Mouse (Mus musculus) neural tube, embryonic 13.5 days (tissue): Measurements from ENCODE around the gene Cflar. TPM values are rescaled to one million over a fixed set of nuclear protein-coding genes. Genes with fewer than 3 reads are reported as not detected.
"Not testable (repeated sequence)": the region's sequence is repeated elsewhere in the genome, so short reads cannot be mapped to it uniquely, and the experiment has no call there.

ENCODE experiments used
- ATAC-seq: fragments of 200-750 bp; cut with Nextera tagmentation; 2 replicates; pipeline ENCODE4 v1.8.0; 2017; ENCODE audit warnings: low read depth, mild to moderate bottlenecking, moderate TSS enrichment, moderate library complexity
- H3K27ac ChIP-seq: fragments of 300-500 bp; sonication (generic); replicated peaks from 2 replicates; pipeline ENCODE4 v1.5.1; 2015; ENCODE audit warnings: moderate library complexity, mild to moderate bottlenecking, inconsistent platforms
- H3K27me3 ChIP-seq: fragments of 300-500 bp; sonication (generic); 2 replicates; pipeline ENCODE4 v1.6.1; 2015; ENCODE audit warnings: mild to moderate bottlenecking, inconsistent platforms
- H3K36me3 ChIP-seq: fragments of 300-500 bp; sonication (generic); 2 replicates; pipeline ENCODE4 v1.6.1; 2015; ENCODE audit warnings: mild to moderate bottlenecking, inconsistent platforms
- H3K4me1 ChIP-seq: fragments of 300-500 bp; sonication (generic); replicated peaks from 2 replicates; pipeline ENCODE4 v1.6.1; 2015; ENCODE audit warnings: inconsistent platforms
- H3K4me2 ChIP-seq: fragments of 300-500 bp; sonication (generic); 2 replicates; pipeline ENCODE4 v1.6.1; 2015; ENCODE audit warnings: inconsistent platforms, mild to moderate bottlenecking, moderate library complexity
- H3K4me3 ChIP-seq: fragments of 300-500 bp; sonication (generic); 2 replicates; pipeline ENCODE4 v1.5.1; 2015; ENCODE audit warnings: mild to moderate bottlenecking, inconsistent platforms
- H3K9ac ChIP-seq: fragments of 300-500 bp; sonication (generic); 2 replicates; pipeline ENCODE4 v1.6.1; 2015; ENCODE audit warnings: moderate library complexity, mild to moderate bottlenecking, inconsistent platforms
- H3K9me3 ChIP-seq: fragments of 300-500 bp; sonication (generic); 2 replicates; pipeline ENCODE4 v1.6.1; 2016; ENCODE audit warnings: inconsistent platforms
- WGBS: fragments of 180-500 bp; shearing (Covaris S2); methylation state at CpG from one replicate; pipeline ENCODE4 v1.1.7; 2015; 5-methylcytosine and 5-hydroxymethylcytosine counted together
- polyA plus RNA-seq: library from polyadenylated mRNA; unstranded; fragments of >200 nt; fragmentation: Nextera tagmentation; extraction: Ambion mirVana; gene quantifications from 2 replicates; pipeline ENCODE4 v1.2.1, GENCODE M21; 2015

The Cflar gene
- 15.4 and 17.8 TPM in 2 replicates for polyA plus RNA-seq

- ATAC-seq = peak; percentile 79
- under 1% methylated on average over 45 of the region's 45 CpGs for WGBS
Observed at GRCm38 (mm10) chr1:58711365-58712016, at the start of gene Cflar. Cflar (plus strand) TSS chr1:58711508.

GRCm38 (mm10) chr1:58662671-58663070, 48.6 kb upstream of the Cflar start:
- H3K9me3 ChIP-seq, H3K9ac ChIP-seq, H3K27ac ChIP-seq, H3K4me1 ChIP-seq, H3K4me3 ChIP-seq, ATAC-seq, H3K27me3 ChIP-seq, H3K4me2 ChIP-seq, H3K36me3 ChIP-seq: not testable (repeated sequence)
- 87% methylated on average over 5 of the region's 5 CpGs for WGBS

More at GRCm38 (mm10) chr1:58711365-58712016, at the start of gene Cflar:
- Histone ChIP-seq H3K4me1 (peaks cover 20% of the 10 kb centered on the region), H3K27me3 (no peaks in the 10 kb centered on the region), H3K4me2 (peak within 1 kb of the TSS; percentile 71), H3K27ac (peak within 1 kb of the TSS; percentile 93), H3K36me3 (no peaks in the 10 kb centered on the region), H3K9ac (peak within 1 kb of the TSS; percentile 84), H3K9me3 (no peaks in the 10 kb centered on the region), H3K4me3 (peak within 1 kb of the TSS; percentile 65)

- not testable (repeated sequence) for H3K9me3 ChIP-seq, H3K4me2 ChIP-seq, H3K27me3 ChIP-seq, H3K4me1 ChIP-seq, H3K4me3 ChIP-seq, H3K36me3 ChIP-seq, H3K27ac ChIP-seq, ATAC-seq, H3K9ac ChIP-seq
- 84% methylated on average over 3 of the region's 3 CpGs for WGBS
Observed at GRCm38 (mm10) chr1:58663365-58663764, 47.9 kb upstream of the Cflar start.

- Histone ChIP-seq H3K36me3 (no peaks in the 10 kb centered on the region), H3K4me2 (no peak overlapping the region), H3K27me3 (no peaks in the 10 kb centered on the region), H3K9me3 (no peaks in the 10 kb centered on the region), H3K4me1 (no peaks in the 10 kb centered on the region), H3K9ac (no peak overlapping the region), H3K27ac (no peak overlapping the region), H3K4me3 (no peak overlapping the region)
- WGBS = 82% methylated on average over 5 of the region's 5 CpGs
- ATAC-seq = no peak
Observed at GRCm38 (mm10) chr1:58668191-58668590, 43.1 kb upstream of the Cflar start.

- not testable (repeated sequence) for ATAC-seq, H3K9me3 ChIP-seq, H3K27me3 ChIP-seq, H3K9ac ChIP-seq, H3K36me3 ChIP-seq, H3K27ac ChIP-seq, H3K4me3 ChIP-seq, H3K4me2 ChIP-seq, H3K4me1 ChIP-seq
- WGBS = 86% methylated on average over 3 of the region's 3 CpGs
Observed at GRCm38 (mm10) chr1:58669635-58670034, 41.7 kb upstream of the Cflar start.

GRCm38 (mm10) chr1:58672116-58672515, 39.2 kb upstream of the Cflar start:
- H3K9me3 ChIP-seq = no peaks in the 10 kb centered on the region
- 91% methylated on average over 2 of the region's 2 CpGs for WGBS
- no peaks in the 10 kb centered on the region for H3K36me3 ChIP-seq
- no peak overlapping the region for H3K9ac ChIP-seq
- no peak overlapping the region for H3K27ac ChIP-seq
- no peak overlapping the region for H3K4me2 ChIP-seq
- no peak overlapping the region for H3K4me3 ChIP-seq
- H3K4me1 ChIP-seq = no peaks in the 10 kb centered on the region
- no peaks in the 10 kb centered on the region for H3K27me3 ChIP-seq
- ATAC-seq = no peak

- Histone ChIP-seq H3K27me3 (no peaks in the 10 kb centered on the region), H3K9me3 (no peaks in the 10 kb centered on the region), H3K9ac (no peak overlapping the region), H3K27ac (no peak overlapping the region), H3K4me1 (no peaks in the 10 kb centered on the region), H3K36me3 (no peaks in the 10 kb centered on the region), H3K4me3 (no peak overlapping the region), H3K4me2 (no peak overlapping the region)
- ATAC-seq = no peak
- WGBS = 91% methylated on average over 3 of the region's 3 CpGs
Observed at GRCm38 (mm10) chr1:58675011-58675410, 36.3 kb upstream of the Cflar start.

GRCm38 (mm10) chr1:58677575-58677974, 33.7 kb upstream of the Cflar start:
- 97% methylated on average over 1 of the region's 1 CpGs for WGBS
- Histone ChIP-seq H3K27ac (no peak overlapping the region), H3K36me3 (no peaks in the 10 kb centered on the region), H3K27me3 (no peaks in the 10 kb centered on the region), H3K9me3 (no peaks in the 10 kb centered on the region), H3K4me2 (no peak overlapping the region), H3K4me3 (no peak overlapping the region), H3K9ac (no peak overlapping the region), H3K4me1 (no peaks in the 10 kb centered on the region)
- ATAC-seq = no peak

- not testable (repeated sequence) for H3K27me3 ChIP-seq, H3K9me3 ChIP-seq, H3K9ac ChIP-seq, ATAC-seq, H3K27ac ChIP-seq, H3K4me1 ChIP-seq, H3K4me3 ChIP-seq, H3K4me2 ChIP-seq, H3K36me3 ChIP-seq
- 80% methylated on average over 5 of the region's 5 CpGs for WGBS
Observed at GRCm38 (mm10) chr1:58678412-58678811, 32.9 kb upstream of the Cflar start.

GRCm38 (mm10) chr1:58689426-58689825, 21.9 kb upstream of the Cflar start:
- H3K4me2 ChIP-seq = no peak overlapping the region
- no peak for ATAC-seq
- no peak overlapping the region for H3K27ac ChIP-seq
- WGBS = 90% methylated on average over 1 of the region's 1 CpGs
- H3K27me3 ChIP-seq = no peaks in the 10 kb centered on the region
- H3K9ac ChIP-seq = no peak overlapping the region
- H3K9me3 ChIP-seq = no peaks in the 10 kb centered on the region
- no peak overlapping the region for H3K4me3 ChIP-seq
- no peaks in the 10 kb centered on the region for H3K4me1 ChIP-seq
- H3K36me3 ChIP-seq = no peaks in the 10 kb centered on the region

- Histone ChIP-seq H3K4me3 (no peak overlapping the region), H3K36me3 (no peaks in the 10 kb centered on the region), H3K27ac (no peak overlapping the region), H3K27me3 (no peaks in the 10 kb centered on the region), H3K4me1 (no peaks in the 10 kb centered on the region), H3K9ac (no peak overlapping the region), H3K4me2 (no peak overlapping the region), H3K9me3 (no peaks in the 10 kb centered on the region)
- ATAC-seq = no peak
- WGBS = 70% methylated on average over 6 of the region's 6 CpGs
Observed at GRCm38 (mm10) chr1:58690006-58690744, 21.1 kb upstream of the Cflar start.

GRCm38 (mm10) chr1:58690834-58691488, 20.3 kb upstream of the Cflar start:
- not testable (repeated sequence) for H3K4me3 ChIP-seq, H3K36me3 ChIP-seq, H3K27ac ChIP-seq, H3K4me2 ChIP-seq, H3K9ac ChIP-seq, ATAC-seq, H3K4me1 ChIP-seq, H3K9me3 ChIP-seq, H3K27me3 ChIP-seq
- 82% methylated on average over 2 of the region's 3 CpGs for WGBS
